Mouse (Mus musculus) midbrain, embryonic 16.5 days (tissue): ENCODE measurements at regions not wholly inside any gene's neighbourhood (a gene's known extent, or its start where the extent isn't known, plus 50 kb on each side); places are given as distances from the start of the nearest gene placed in this dataset.
A peak's percentile ranks its signal among the peaks of the same experiment; 100 is the strongest.

Experiments
- ATAC-seq: fragments of 200-750 bp; cut with Nextera tagmentation; 2 replicates; pipeline ENCODE4 v1.8.0; 2017; ENCODE audit warnings: moderate TSS enrichment
- H3K27ac ChIP-seq: fragments of 300-500 bp; sonication (generic); 2 replicates; pipeline ENCODE4 v1.5.1; 2014; ENCODE audit warnings: mild to moderate bottlenecking, low read length, mixed read lengths
- H3K27me3 ChIP-seq: fragments of 300-500 bp; sonication (generic); 2 replicates; pipeline ENCODE4 v1.6.1; 2014; ENCODE audit warnings: low read depth, low read length, mixed read lengths; ENCODE audit not compliant: control insufficient read depth, insufficient read depth
- H3K36me3 ChIP-seq: fragments of 300-500 bp; sonication (generic); 2 replicates; pipeline ENCODE4 v1.6.1; 2014; ENCODE audit warnings: mild to moderate bottlenecking, low read length, moderate library complexity, mixed read lengths; ENCODE audit not compliant: control insufficient read depth, insufficient read depth
- H3K4me1 ChIP-seq: fragments of 300-500 bp; sonication (generic); 2 replicates; pipeline ENCODE4 v1.6.1; 2014; ENCODE audit warnings: mild to moderate bottlenecking, low read length, mixed read lengths; ENCODE audit not compliant: control insufficient read depth, insufficient read depth
- H3K4me2 ChIP-seq: fragments of 300-500 bp; sonication (generic); 2 replicates; pipeline ENCODE4 v1.6.1; 2014; ENCODE audit warnings: mild to moderate bottlenecking, low read length, mixed read lengths
- H3K4me3 ChIP-seq: fragments of 300-500 bp; sonication (generic); 2 replicates; pipeline ENCODE4 v1.5.1; 2014; ENCODE audit warnings: low read depth, mild to moderate bottlenecking, low read length, moderate library complexity, mixed read lengths
- H3K9ac ChIP-seq: fragments of 300-500 bp; sonication (generic); 2 replicates; pipeline ENCODE4 v1.6.1; 2014; ENCODE audit warnings: low read depth, low read length, mixed read lengths
- H3K9me3 ChIP-seq: fragments of 300-500 bp; sonication (generic); replicated peaks from 2 replicates; pipeline ENCODE4 v1.6.1; 2014; ENCODE audit warnings: mild to moderate bottlenecking, low read length, mixed read lengths; ENCODE audit not compliant: control insufficient read depth, poor library complexity, severe bottlenecking
- WGBS: fragments of 180-500 bp; shearing (Covaris S2); extraction: QIAGEN DNeasy Blood & Tissue Kit; methylation state at CpG from one replicate; pipeline ENCODE4 v1.1.7; 2014; 5-methylcytosine and 5-hydroxymethylcytosine counted together

GRCm38 (mm10) chr11:114175437-114176131 lies 108.7 kb upstream of the Sdk2 start:
- Histone ChIP-seq H3K4me1 (peaks cover 7% of the 10 kb centered on the region), H3K9ac (0 out of 2 replicates have a peak overlapping the region, but pooled peaks have one; percentile 8), H3K27me3 (no peaks in the 10 kb centered on the region), H3K4me2 (no peak overlapping the region), H3K36me3 (no peaks in the 10 kb centered on the region), H3K27ac (no peak overlapping the region), H3K9me3 (no peaks in the 10 kb centered on the region), H3K4me3 (no peak overlapping the region)
- WGBS, result 30% methylated on average over 23 of the region's 23 CpGs
- no peak for ATAC-seq

DNA sequence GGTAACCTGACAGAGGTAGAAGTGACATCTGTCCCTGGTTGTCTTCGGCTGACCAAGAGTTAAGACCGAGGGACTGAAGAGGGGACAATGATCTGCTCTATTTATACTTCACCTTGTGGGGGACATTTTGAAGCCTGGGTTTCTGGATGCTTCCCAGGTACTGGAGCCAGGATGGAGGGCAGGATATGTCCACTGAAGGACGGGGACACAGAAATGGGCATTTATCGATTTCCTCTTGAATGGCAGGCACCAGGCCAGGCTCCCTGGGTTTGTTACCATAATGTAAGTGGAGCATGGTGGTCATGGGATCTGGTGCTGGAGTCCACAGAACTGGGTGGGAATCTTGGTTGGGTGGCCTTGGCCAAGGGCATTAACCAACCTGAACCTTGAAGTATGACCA lies 108.0 kb upstream of the Sdk2 start:
- no peak overlapping the region for H3K9ac ChIP-seq
- peaks cover 7% of the 10 kb centered on the region for H3K4me1 ChIP-seq
- H3K4me3 ChIP-seq, result no peak overlapping the region
- no peak for ATAC-seq
- WGBS, result 93% methylated on average over 4 of the region's 4 CpGs
- H3K27me3 ChIP-seq, result no peaks in the 10 kb centered on the region
- no peaks in the 10 kb centered on the region for H3K9me3 ChIP-seq
- H3K4me2 ChIP-seq, result no peak overlapping the region
- no peak overlapping the region for H3K27ac ChIP-seq
- no peaks in the 10 kb centered on the region for H3K36me3 ChIP-seq

GRCm38 (mm10) chr11:114168231-114168661 lies 101.4 kb upstream of the Sdk2 start:
- H3K9me3 ChIP-seq, result no peaks in the 10 kb centered on the region; the same call in 1 of the 2 replicates
- ATAC-seq, result no peak
- peaks cover 3% of the 10 kb centered on the region; the same call in 1 of the 2 replicates for H3K4me1 ChIP-seq
- no peaks in the 10 kb centered on the region for H3K36me3 ChIP-seq
- H3K9ac ChIP-seq, result no peak overlapping the region
- no peak overlapping the region for H3K27ac ChIP-seq
- H3K27me3 ChIP-seq, result no peaks in the 10 kb centered on the region
- WGBS, result 79% methylated on average over 13 of the region's 13 CpGs
- H3K4me3 ChIP-seq, result no peak overlapping the region
- H3K4me2 ChIP-seq, result no peak overlapping the region

DNA sequence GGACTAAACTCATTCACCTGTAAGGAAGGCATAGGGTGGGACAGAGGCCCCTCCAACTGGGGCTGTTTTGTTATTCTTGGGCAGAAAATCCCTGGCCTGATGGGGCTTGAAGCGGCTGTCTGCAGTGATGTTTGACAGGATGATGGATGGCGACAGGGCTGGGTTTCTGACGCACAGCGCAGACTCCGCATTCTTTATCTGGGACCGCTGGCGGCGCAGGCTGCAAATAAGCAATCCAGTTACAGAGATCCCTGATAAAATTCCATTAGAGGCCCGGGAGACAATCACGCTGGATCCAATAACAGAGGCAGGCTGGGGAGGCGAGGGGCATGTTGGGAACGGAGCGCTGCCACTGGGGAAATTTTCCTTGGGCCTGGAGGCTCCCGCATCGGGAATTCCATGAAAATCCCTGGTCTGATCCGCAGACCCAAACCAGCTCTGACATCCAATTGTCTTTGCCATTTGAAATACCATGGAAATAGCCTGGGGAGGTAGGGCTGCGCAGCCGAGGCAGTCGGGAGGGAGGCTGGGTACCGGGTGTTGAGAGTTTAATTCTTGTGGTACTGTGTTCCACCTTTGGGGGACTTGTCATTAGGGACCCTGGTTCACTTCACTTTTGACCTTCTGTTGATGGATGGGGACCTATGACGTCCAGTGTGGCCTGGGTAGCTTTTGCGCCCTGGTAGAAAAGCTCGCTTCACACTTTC lies 99.0 kb upstream of the Sdk2 start:
- no peak overlapping the region for H3K27ac ChIP-seq
- H3K9me3 ChIP-seq, result no peaks in the 10 kb centered on the region; the same call in 1 of the 2 replicates
- WGBS, result 31% methylated on average over 23 of the region's 23 CpGs
- no peaks in the 10 kb centered on the region for H3K36me3 ChIP-seq
- peak overlapping the region; percentile 2; the same call in 1 of the 2 replicates for H3K9ac ChIP-seq
- no peak overlapping the region for H3K4me3 ChIP-seq
- no peaks in the 10 kb centered on the region for H3K27me3 ChIP-seq
- H3K4me1 ChIP-seq, result peaks cover 3% of the 10 kb centered on the region; the same call in 1 of the 2 replicates
- ATAC-seq, result no peak
- peak overlapping the region; percentile 33 for H3K4me2 ChIP-seq

GRCm38 (mm10) chr11:114152716-114153115 lies 85.9 kb upstream of the Sdk2 start:
- Histone ChIP-seq H3K4me3 (no peak overlapping the region), H3K36me3 (no peaks in the 10 kb centered on the region), H3K4me2 (no peak overlapping the region), H3K9ac (no peak overlapping the region), H3K4me1 (no peaks in the 10 kb centered on the region), H3K27me3 (no peaks in the 10 kb centered on the region), H3K9me3 (no peaks in the 10 kb centered on the region), H3K27ac (no peak overlapping the region)
- 82% methylated on average over 15 of the region's 15 CpGs for WGBS
- no peak for ATAC-seq

- Histone ChIP-seq H3K4me1 (no peaks in the 10 kb centered on the region), H3K9me3 (no peaks in the 10 kb centered on the region), H3K4me3 (no peak overlapping the region), H3K27ac (no peak overlapping the region), H3K36me3 (no peaks in the 10 kb centered on the region), H3K27me3 (no peaks in the 10 kb centered on the region), H3K4me2 (no peak overlapping the region), H3K9ac (no peak overlapping the region)
- WGBS, result 51% methylated on average over 5 of the region's 5 CpGs
- ATAC-seq, result no peak
These were observed 79.5 kb upstream of the Sdk2 start for GRCm38 (mm10) chr11:114146334-114146733.

GRCm38 (mm10) chr11:114129270-114129669 lies 62.4 kb upstream of the Sdk2 start:
- Histone ChIP-seq H3K27me3 (no peaks in the 10 kb centered on the region), H3K4me1 (peaks cover 2% of the 10 kb centered on the region; the same call in 1 of the 2 replicates), H3K9me3 (no peaks in the 10 kb centered on the region), H3K36me3 (no peaks in the 10 kb centered on the region), H3K27ac (no peak overlapping the region), H3K9ac (no peak overlapping the region), H3K4me3 (no peak overlapping the region), H3K4me2 (no peak overlapping the region)
- no peak for ATAC-seq
- WGBS, result 50% methylated on average over 8 of the region's 8 CpGs

- no peak overlapping the region for H3K27ac ChIP-seq
- 75% methylated on average over 8 of the region's 8 CpGs for WGBS
- ATAC-seq, result no peak
- no peaks in the 10 kb centered on the region for H3K27me3 ChIP-seq
- no peaks in the 10 kb centered on the region for H3K36me3 ChIP-seq
- H3K4me1 ChIP-seq, result peaks cover 2% of the 10 kb centered on the region; the same call in 1 of the 2 replicates
- no peak overlapping the region for H3K4me2 ChIP-seq
- no peak overlapping the region for H3K4me3 ChIP-seq
- no peak overlapping the region for H3K9ac ChIP-seq
- H3K9me3 ChIP-seq, result no peaks in the 10 kb centered on the region
These were observed 62.0 kb upstream of the Sdk2 start for GRCm38 (mm10) chr11:114128841-114129240.

- Histone ChIP-seq H3K27me3 (no peaks in the 10 kb centered on the region), H3K4me1 (peaks cover 2% of the 10 kb centered on the region), H3K36me3 (no peaks in the 10 kb centered on the region), H3K27ac (no peak overlapping the region), H3K9me3 (no peaks in the 10 kb centered on the region), H3K9ac (no peak overlapping the region), H3K4me2 (no peak overlapping the region), H3K4me3 (no peak overlapping the region)
- WGBS, result 39% methylated on average over 8 of the region's 8 CpGs
- ATAC-seq, result no peak
These were observed 60.6 kb upstream of the Sdk2 start for GRCm38 (mm10) chr11:114127426-114127825.
